Mouse (Mus musculus) liver, embryonic 16.5 days (tissue): ENCODE results near the gene Sfn. TPM values are rescaled to one million over a fixed set of nuclear protein-coding genes. Genes with fewer than 3 reads are reported as not detected.
A peak's percentile ranks its signal among the peaks of the same experiment; 100 is the strongest.
"Not testable (repeated sequence)": the region's sequence is repeated elsewhere in the genome, so short reads cannot be mapped to it uniquely, and the experiment has no call there.

Experiments
- ATAC-seq: fragments of 200-750 bp; cut with Nextera tagmentation; 2 replicates; pipeline ENCODE4 v1.8.0; 2017; ENCODE audit warnings: low read depth, mild to moderate bottlenecking, moderate number of reproducible peaks, moderate library complexity
- H3K27ac ChIP-seq: fragments of 300-500 bp; sonication (generic); 2 replicates; pipeline ENCODE4 v1.5.1; 2014; ENCODE audit warnings: mild to moderate bottlenecking, low read length
- H3K27me3 ChIP-seq: fragments of 300-500 bp; sonication (generic); 2 replicates; pipeline ENCODE4 v1.6.1; 2014; ENCODE audit warnings: low read depth, low read length, mixed read lengths; ENCODE audit not compliant: control insufficient read depth, insufficient read depth
- H3K36me3 ChIP-seq: fragments of 300-500 bp; sonication (generic); 2 replicates; pipeline ENCODE4 v1.6.1; 2014; ENCODE audit warnings: mild to moderate bottlenecking; ENCODE audit not compliant: control insufficient read depth, insufficient read depth
- H3K4me1 ChIP-seq: fragments of 300-500 bp; sonication (generic); 2 replicates; pipeline ENCODE4 v1.6.1; 2014; ENCODE audit warnings: low read depth, low read length, mixed read lengths; ENCODE audit not compliant: control insufficient read depth
- H3K4me2 ChIP-seq: fragments of 300-500 bp; sonication (generic); 2 replicates; pipeline ENCODE4 v1.6.1; 2014; ENCODE audit warnings: low read depth, low read length, mixed read lengths
- H3K4me3 ChIP-seq: fragments of 300-500 bp; sonication (generic); 2 replicates; pipeline ENCODE4 v1.5.1; 2014; ENCODE audit warnings: low read depth, mild to moderate bottlenecking, low read length
- H3K9ac ChIP-seq: fragments of 300-500 bp; sonication (generic); 2 replicates; pipeline ENCODE4 v1.6.1; 2014; ENCODE audit warnings: low read depth, low read length
- H3K9me3 ChIP-seq: fragments of 300-500 bp; sonication (generic); replicated peaks from 2 replicates; pipeline ENCODE4 v1.6.1; 2016; ENCODE audit warnings: low read length; ENCODE audit not compliant: control insufficient read depth
- WGBS: fragments of 180-500 bp; shearing (Covaris S2); extraction: QIAGEN DNeasy Blood & Tissue Kit; methylation state at CpG from one replicate; pipeline ENCODE4 v1.1.7; 2014; ENCODE audit not compliant: insufficient replicate concordance; 5-methylcytosine and 5-hydroxymethylcytosine counted together
- polyA plus RNA-seq: library from polyadenylated mRNA; unstranded; fragments of >200 nt; fragmentation: Nextera tagmentation; extraction: Ambion mirVana; gene quantifications from 2 replicates; pipeline ENCODE4 v1.2.1, GENCODE M21; 2015

Sfn gene
- 0.27 and 0.61 TPM in 2 replicates for polyA plus RNA-seq

DNA sequence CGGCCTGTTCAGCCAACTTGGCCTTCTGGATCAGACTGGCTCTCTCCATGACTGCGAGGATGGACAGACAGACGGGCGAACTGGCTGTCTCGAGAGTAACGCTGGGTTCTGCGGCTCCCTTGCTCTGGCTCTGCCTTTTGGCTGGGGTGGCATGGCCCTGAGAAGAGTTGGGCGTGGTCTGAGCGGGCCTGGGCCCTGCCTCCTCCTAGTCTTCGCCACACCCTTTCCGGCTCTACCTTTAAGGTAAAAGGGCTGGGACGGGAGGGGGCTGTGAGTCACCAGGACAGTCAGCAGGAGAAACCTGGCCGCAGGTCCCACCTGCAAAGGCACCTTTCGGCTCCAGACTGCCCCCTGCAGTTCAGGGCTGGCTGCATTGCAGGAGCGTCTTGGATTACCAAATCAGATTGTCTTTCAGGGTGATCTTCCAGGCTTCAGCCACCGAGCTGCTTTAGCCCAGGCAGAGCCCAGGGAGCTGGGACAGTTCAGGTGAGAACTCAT is at the start of gene Sfn:
Gene Sfn, minus strand, starts transcription at position 448 of the 498 bp plus-strand sequence.
- no peak for ATAC-seq

DNA sequence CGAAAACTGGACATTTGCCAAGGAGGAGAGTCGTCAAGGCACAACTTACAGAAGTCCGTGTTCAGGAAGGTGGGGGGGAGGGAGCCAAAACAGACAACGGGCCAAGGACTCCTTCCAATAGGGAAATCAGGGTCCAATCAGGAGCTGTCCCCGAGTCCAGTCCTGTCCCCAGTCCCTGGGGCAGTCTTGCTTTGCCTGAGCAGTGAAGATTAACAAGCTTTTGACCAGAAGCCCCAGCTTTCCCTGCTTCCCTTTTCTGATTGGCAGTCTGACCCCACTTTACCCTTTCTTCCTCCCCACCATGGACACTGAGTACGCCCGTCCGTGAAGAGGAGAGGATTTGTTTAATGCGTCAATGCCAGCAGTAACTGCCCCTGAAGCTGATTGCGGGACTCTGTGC is 49.5 kb upstream of the Sfn start:
- no peak overlapping the region for H3K27ac ChIP-seq
- no peak overlapping the region for H3K4me3 ChIP-seq
- H3K9ac ChIP-seq: no peak overlapping the region
- no peak for ATAC-seq
- no peak overlapping the region for H3K4me2 ChIP-seq
- H3K27me3 ChIP-seq: no peaks in the 10 kb centered on the region
- H3K36me3 ChIP-seq: no peaks in the 10 kb centered on the region
- WGBS: 43% methylated on average over 10 of the region's 10 CpGs
- peaks cover 3% of the 10 kb centered on the region for H3K4me1 ChIP-seq
- no peaks in the 10 kb centered on the region for H3K9me3 ChIP-seq

More for the DNA sequence above, at the start of gene Sfn:
- H3K4me1 ChIP-seq: peaks cover 23% of the 10 kb centered on the region
- H3K9ac ChIP-seq: no peak within 1 kb of the TSS
- peak within 1 kb of the TSS; percentile 55 for H3K4me2 ChIP-seq
- H3K9me3 ChIP-seq: no peaks in the 10 kb centered on the region
- no peaks in the 10 kb centered on the region for H3K36me3 ChIP-seq
- peak within 1 kb of the TSS; percentile 16 for H3K4me3 ChIP-seq
- H3K27me3 ChIP-seq: peaks cover 42% of the 10 kb centered on the region
- no peak within 1 kb of the TSS for H3K27ac ChIP-seq
- WGBS: 5% methylated on average over 16 of the region's 16 CpGs

DNA sequence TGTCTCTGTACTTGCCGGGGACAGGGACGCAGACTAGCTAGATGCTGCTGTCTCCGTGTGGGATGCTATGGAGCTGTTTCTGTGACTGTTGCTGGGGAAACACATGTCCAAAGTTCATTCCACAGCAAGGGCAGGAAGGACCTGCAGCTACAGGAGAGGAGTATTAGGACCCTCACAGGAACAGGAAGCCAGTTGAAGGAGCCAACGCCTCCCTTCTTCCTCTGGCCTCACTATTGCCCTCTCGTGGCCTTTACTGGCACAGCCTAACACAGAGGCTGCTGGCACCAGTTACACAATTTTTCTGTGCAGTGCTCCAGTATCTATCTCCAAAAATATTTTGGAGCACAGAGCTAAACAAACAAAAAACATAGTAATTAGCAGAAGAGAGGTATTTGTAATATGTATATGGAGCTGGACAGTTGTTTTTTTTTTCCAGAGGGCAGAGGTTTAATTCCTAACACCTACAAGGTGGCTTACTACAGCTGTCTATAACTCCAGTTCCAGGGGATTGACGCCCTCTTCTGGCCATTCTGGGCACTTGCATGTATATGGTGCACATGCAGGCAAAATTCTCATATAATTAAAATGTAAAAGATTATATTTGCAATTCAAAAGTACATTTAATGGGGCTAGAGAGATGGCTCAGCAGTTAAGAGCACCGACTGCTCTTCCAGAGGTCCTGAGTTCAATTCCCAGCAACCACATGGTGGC is 48.2 kb upstream of the Sfn start, which contains the start of gene Zdhhc18:
Gene Zdhhc18, minus strand, starts transcription at position 166 of the 711 bp plus-strand sequence.
- Histone ChIP-seq H3K9me3 (no peaks in the 10 kb centered on the region), H3K4me2 (peak within 1 kb of the TSS; percentile 45), H3K4me3 (peak within 1 kb of the TSS; percentile 49), H3K4me1 (peaks cover 3% of the 10 kb centered on the region), H3K27me3 (no peaks in the 10 kb centered on the region), H3K36me3 (no peaks in the 10 kb centered on the region), H3K27ac (no peak within 1 kb of the TSS), H3K9ac (0 out of 2 replicates have a peak within 1 kb of the TSS, but pooled peaks have one; percentile 13)
- 30% methylated on average over 7 of the region's 7 CpGs for WGBS
- ATAC-seq: peak; percentile 67

GRCm38 (mm10) chr4:133649464-133649863 is 47.5 kb upstream of the Sfn start:
- H3K36me3 ChIP-seq, H3K27me3 ChIP-seq, ATAC-seq, H3K9me3 ChIP-seq, H3K9ac ChIP-seq, H3K27ac ChIP-seq, H3K4me1 ChIP-seq: not testable (repeated sequence)
- Histone ChIP-seq H3K4me3 (peak overlapping the region; percentile 49), H3K4me2 (peak overlapping the region; percentile 45)
- WGBS: 75% methylated on average over 5 of the region's 5 CpGs

DNA sequence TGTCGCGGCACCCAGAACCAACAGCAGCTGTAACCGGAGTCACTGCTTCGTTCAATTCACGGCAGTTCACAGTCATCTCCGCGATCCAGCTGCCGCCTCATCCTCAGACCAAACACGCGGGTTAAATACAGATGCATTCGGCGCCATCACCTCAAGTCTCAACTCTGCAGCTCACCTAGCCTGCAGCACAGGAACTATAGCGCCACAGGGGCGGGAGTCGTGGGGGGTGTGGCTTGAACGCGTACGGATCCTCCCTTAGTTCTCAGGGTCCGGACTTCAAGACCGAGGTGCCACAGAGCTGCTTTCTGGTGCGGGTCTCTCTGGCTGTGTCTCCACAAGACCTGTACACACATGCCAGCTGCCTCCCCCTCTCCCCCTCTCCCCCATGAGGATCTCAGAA is 43.7 kb upstream of the Sfn start:
- no peak for ATAC-seq

DNA sequence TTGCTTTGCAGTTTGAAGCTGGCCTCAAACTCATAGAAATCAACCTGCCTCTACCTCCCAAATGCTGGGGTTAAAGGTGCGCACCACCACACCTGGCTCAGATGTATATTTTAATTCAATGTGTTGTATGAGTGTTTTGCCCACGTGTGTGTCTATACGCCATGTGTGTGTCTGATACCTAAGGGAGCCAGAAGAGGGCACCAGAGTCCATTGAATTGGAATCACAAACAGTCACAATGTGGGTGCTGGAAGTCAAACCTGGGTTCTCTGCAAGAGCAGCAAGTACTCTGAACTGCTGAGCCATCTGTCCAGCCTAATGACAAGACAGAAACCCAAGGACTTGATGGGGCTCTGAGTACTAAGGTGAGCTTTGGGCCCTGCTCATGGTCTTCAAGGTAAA is 43.2 kb upstream of the Sfn start:
- Histone ChIP-seq H3K27me3 (no peaks in the 10 kb centered on the region), H3K4me3 (no peak overlapping the region), H3K4me1 (peaks cover 3% of the 10 kb centered on the region), H3K36me3 (no peaks in the 10 kb centered on the region), H3K9me3 (no peaks in the 10 kb centered on the region), H3K27ac (no peak overlapping the region), H3K9ac (no peak overlapping the region), H3K4me2 (no peak overlapping the region)
- WGBS: 75% methylated on average over 3 of the region's 3 CpGs
- no peak for ATAC-seq

More for the DNA sequence above, 43.7 kb upstream of the Sfn start:
- Histone ChIP-seq H3K4me3 (no peak overlapping the region), H3K9me3 (no peaks in the 10 kb centered on the region), H3K4me2 (no peak overlapping the region), H3K4me1 (peaks cover 3% of the 10 kb centered on the region), H3K27ac (no peak overlapping the region), H3K9ac (no peak overlapping the region), H3K27me3 (no peaks in the 10 kb centered on the region), H3K36me3 (no peaks in the 10 kb centered on the region)
- 60% methylated on average over 21 of the region's 21 CpGs for WGBS

DNA sequence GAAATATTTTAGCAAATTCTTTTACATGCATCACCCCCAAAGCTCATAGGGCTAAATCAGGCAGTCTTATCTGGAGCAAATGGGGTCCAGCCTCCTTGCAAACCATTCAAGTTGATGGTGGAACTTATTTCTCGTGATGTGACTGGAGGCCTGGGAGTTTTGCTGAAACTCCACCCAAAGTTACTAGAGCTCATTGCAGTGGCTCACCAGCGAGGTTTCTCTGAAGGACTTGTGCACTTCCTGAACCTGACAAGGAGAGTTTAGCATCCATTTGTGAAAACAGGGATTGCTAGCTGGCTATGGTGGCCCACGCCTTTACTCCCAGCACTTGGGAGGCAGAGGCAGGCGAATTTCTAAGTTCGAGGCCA is 32.1 kb upstream of the Sfn start:
- ATAC-seq: no peak
- H3K4me3 ChIP-seq: no peak overlapping the region; the same call in 1 of the 2 replicates
- 65% methylated on average over 5 of the region's 5 CpGs for WGBS
- no peak overlapping the region for H3K9ac ChIP-seq
- no peaks in the 10 kb centered on the region for H3K9me3 ChIP-seq
- H3K4me1 ChIP-seq: peaks cover 21% of the 10 kb centered on the region
- peak overlapping the region; percentile 95 for H3K4me2 ChIP-seq
- no peaks in the 10 kb centered on the region for H3K27me3 ChIP-seq
- no peaks in the 10 kb centered on the region for H3K36me3 ChIP-seq
- no peak overlapping the region for H3K27ac ChIP-seq

GRCm38 (mm10) chr4:133633332-133634042 is 31.5 kb upstream of the Sfn start:
- H3K9ac ChIP-seq: peak overlapping the region; percentile 91
- peak overlapping the region; percentile 81 for H3K4me3 ChIP-seq
- peaks cover 21% of the 10 kb centered on the region for H3K4me1 ChIP-seq
- H3K4me2 ChIP-seq: peak overlapping the region; percentile 95
- no peaks in the 10 kb centered on the region for H3K27me3 ChIP-seq
- no peaks in the 10 kb centered on the region for H3K9me3 ChIP-seq
- peak overlapping the region; percentile 68 for H3K27ac ChIP-seq
- H3K36me3 ChIP-seq: no peaks in the 10 kb centered on the region
- 9% methylated on average over 38 of the region's 47 CpGs for WGBS
- ATAC-seq: peak; percentile 85
